Mouse (Mus musculus): Measurements from ENCODE around the gene Amh.
"Not testable (repeated sequence)": the region's sequence is repeated elsewhere in the genome, so short reads cannot be mapped to it uniquely, and the experiment has no call there.

Amh gene

DNA sequence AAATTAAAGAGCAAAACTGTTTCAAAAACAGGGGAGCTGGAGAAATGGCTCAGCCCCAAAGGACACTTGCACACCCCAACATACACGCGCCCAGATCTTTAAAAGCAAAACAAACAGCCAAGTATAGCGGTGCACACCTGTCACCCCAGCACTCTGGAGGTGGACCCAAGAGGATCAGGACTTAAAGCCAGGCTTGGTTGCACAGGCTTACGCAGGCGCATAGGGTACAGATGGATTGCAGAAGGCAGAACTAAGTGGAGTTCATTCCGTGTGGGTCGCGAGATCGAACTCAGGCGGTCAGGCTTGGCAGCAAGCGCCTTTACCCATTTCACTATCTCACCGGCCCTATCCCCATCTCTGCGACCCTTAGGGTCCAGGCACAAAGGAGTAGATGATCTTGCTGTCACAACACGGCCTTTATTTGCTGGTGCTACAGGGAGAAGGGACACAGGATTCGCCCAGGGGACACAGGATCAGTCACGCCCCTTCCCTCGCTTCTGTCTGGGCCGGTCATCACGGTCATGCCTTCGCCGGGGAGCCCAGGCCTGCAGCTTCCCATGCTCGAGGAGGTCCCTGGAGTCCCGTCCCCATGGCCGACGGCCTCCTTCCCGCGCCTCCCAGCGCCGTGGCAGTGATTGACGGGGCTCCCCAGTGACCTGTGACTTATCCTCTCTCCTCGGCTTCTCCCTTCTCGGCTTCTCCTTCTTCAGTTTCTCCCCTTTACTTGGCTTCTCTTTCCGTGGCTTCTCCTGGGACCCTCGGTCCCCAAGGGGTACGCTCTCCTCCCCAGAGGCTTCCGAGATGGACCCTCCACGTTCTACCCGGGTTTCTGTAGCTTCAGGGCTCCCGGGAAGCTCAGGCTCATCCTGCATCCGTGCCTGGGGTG, 3.3 kb downstream of the Amh start:
- DNase-seq (ENCODE audit: low read depth): no peak

DNA sequence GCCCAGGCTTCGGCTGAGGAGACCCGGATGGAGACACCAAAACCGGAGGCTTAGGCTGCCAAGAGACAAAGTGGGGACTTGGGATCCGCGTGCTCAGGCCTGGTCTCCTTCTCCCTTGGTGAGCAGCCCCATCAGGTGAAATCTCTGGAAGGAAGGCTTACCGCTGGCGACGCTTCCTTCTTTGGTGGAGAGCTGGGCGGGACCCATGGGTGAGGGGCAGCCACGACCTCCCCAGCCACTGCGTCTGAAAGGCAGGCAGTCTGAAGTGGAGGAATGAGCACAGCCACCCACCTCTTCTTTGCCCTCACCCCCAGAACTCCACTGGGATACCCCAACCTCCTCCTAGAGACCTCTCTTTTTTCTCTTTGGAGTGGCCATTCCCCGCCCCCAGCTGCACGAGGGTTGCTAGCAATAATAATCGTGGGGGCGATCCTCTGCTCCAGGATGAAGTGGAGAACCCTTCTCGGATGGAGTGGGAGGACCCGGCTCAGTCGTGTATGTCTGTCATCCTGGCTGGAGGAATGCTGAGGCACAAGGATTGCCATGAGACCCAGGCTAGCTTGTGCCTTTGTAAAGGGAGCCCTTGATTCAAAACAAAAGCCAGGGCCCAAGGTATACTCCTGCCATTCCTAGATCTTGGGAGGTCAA, 4.1 kb downstream of the Amh start:
- DNase-seq (ENCODE audit: low read depth): no peak

DNA sequence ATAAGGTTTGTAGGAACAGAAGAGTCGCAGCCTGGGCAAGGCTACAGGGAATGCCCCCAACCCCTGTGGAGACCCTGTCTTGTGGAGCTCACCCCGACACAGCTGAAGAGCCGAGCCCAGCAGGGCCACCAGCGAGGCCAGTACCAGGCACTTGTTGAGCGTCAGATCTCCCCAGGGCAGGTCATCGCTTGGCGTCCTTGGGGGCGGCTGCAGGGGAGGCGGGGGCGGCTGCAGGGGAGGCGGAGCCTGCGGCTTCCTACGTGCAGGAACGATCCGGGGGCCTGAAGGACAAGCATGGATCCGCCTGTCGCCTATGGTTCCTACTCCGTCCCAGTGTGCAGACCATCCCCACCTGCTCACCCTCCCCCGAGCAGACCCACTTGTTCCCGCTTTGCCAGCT, 5.0 kb downstream of the Amh start:
- no peak for DNase-seq (ENCODE audit: low read depth)

DNA sequence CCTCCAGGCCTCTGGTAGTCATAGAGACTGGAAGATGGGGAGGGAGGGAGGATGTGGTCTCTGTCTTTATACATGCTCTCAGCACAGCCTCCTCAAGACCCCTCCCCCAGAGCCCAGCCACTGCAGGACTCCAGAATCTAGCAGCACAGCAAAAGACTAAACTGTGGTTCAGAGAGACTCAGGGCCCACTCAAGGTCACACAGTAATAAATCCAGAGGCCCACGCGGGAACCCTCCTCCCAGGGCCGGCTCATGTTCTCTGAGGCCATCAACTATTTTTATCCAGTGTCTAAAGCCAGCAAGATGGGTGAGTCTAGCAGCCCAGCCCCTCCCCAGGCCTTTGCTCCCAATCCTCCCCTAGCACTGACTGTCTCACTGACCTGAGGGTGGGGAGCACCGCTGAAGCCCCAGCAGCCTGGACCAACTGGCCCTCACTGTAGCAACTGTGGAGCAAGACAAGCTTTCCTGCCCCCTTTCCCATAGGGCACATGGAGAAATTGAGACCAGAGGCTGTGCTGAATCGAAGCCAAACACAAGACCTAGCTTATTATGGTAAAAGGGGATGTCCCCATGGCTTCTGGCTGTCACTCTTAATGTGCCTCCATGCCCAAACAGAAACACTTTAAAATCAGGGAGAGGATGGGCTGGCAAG, 7.5 kb downstream of the Amh start:
- no peak for DNase-seq (ENCODE audit: low read depth)

DNA sequence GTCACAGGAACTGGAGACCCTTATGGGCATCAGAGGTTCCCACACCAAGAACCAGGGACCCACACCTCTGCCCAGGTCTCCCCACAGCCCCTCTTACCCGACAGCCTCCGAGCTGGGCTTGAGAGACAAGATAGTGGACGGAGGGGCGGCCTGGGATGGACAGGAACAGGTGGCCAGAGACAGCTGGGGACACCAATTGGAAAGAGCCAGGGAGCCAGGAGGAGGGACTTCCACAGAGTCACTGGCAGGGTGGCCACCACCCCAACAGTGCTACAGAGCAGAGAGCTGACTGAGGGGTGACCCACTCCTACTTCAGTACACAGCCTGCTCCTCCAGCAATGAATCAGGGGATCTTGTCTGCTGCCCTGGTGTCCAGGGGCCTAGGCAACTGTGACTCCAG, 8.3 kb downstream of the Amh start, which contains the start of gene Jsrp1:
Gene Jsrp1, minus strand, starts transcription at position 133 of the 400 bp plus-strand sequence.
- DNase-seq (ENCODE audit: low read depth): no peak

DNA sequence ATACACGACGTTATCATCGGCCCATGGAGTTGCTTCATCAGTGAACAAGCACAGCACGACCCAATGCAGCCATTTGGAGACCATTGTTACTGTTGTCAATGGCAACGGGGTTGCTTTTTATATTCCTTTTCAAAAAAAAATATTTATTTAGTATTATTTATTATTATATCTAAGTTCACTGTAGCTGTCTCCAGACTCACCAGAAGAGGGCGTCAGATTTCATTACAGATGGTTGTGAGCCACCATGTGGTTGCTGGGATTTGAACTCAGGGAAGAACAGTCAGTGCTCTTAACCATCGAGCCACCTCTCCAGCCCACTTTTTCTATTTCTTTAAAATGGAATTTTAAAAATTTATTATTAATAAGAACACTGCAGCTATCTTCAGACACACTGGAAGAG, 9.8 kb downstream of the Amh start:
- DNase-seq (ENCODE audit: low read depth): no peak

DNA sequence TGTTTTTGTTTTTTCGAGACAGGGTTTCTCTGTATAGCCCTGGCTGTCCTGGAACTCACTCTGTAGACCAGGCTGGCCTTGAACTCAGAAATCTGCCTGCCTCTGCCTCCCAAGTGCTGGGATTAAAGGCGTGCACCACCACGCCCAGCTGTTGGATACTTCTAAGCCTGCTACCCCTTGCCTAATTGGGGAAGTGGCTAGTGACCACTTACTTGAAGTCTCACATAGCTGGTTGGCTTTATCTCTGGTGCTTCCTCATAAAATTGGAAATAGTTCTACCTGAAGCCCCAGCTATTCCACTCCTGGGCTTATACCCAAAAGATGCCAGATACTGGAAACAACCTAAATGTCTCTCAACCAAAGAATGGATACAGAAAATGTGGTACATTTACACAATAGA, 11.3 kb downstream of the Amh start:
- not testable (repeated sequence) for DNase-seq (ENCODE audit: low read depth)

DNA sequence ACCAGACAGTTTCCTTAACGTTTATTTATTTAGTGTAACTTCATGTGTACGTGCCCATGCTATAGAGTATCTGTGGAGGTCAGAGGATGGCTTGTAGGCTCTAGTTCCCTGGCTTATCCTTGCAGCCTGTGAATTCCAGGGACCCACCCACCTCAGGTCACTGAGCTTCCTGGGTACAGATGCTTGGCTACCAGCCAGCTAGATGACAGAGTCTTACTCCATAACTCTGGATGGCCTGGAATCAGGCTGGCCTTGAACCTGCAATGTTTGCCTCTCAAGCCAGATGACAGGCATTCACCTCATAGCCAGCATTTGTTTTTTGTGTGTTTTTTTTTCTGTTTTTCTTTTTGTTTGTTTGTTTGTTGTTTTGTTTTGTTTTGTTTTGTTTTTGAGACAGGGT, 12.1 kb downstream of the Amh start:
- no peak for DNase-seq (ENCODE audit: low read depth)

DNA sequence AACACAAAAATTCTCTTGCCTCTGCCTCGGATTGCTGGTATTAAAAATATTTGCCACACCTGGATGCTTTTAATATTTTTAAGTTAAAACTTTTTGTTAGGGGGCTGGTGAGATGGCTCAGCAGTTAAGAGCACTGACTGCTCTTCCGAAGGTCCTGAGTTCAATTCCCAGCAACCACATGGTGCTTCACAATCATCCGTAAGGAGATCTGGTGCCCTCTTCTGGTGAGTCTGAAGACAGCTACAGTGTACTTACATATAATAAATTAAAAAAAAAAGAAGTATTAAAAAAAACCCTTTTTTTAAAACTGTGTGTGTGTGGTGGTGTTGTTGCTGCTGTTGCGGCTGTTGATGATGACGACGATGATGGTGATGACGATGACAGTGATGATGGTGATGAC, 12.9 kb downstream of the Amh start:
- not testable (repeated sequence) for DNase-seq (ENCODE audit: low read depth)

DNA sequence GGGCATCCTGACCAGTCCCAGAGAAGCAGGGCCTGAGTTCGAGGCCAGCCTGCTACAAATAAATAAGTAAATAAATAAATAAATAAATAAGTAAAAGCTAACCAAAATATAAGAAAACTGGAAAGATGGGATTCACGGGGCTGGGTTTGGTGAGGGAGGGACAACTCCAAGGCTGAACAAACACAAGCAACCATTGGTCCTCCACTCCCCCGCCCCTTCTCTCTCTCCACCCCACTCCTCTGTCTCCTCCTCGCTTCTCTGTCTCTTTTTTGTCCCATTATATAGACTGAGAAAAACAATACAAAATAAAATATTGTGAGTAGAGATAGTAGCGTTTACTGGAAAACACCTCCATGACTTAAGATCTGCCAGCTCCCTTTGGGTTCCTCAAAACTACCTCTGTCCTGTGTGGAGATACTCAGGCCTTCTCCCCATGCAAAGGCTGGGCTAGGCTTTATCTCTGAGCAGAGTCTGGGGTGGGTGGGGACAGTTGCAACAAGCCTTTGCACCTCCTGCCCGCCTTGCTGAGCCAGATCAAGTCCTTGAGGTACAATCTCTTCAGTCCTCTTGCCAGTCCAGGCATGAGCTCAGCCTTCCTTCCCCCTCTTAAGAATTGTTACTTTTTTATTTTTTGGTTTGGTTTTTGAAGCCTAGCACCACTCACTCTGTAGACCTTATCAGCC, 13.7 kb downstream of the Amh start:
- no peak for DNase-seq (ENCODE audit: low read depth)

DNA sequence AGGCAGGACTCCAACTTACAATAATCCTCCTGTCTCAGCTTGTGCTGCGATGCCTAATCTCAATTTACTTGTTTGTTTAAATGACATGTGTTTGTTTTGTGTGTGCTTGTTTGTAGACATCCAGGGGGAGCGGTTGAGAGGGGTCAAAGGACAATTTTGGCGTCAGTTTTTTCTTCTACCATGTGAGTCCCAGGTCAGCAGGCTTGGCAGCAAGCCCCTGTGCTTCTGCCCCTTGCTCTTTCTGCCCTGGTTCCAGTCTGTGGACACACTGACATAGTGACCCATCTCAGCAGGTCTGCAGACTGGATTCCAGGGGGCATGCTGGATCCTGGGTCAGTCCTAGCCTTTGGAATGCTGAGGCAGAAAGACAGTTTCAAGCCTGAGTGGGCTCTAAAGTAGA, 14.4 kb downstream of the Amh start:
- DNase-seq (ENCODE audit: low read depth): no peak

DNA sequence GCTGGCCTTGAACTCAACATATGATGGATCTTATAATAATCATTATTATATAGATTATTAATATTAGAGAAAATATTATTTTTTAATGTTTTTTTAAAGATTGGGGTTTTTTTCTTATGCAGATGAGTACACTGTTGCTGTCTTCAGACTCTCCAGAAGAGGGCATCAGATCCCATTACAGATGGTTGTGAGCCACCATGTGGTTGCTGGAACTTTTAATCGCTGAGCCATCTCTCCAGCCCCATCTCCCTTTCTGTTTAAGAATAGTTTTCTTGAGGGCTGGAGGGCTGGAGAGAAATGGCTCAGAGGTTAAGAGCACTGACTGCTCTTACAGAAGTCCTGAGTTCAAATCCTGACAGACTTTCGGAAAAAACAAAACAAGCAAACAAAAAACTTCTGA, 16.9 kb downstream of the Amh start:
- peak; percentile 66 for DNase-seq (ENCODE audit: low read depth)

DNA sequence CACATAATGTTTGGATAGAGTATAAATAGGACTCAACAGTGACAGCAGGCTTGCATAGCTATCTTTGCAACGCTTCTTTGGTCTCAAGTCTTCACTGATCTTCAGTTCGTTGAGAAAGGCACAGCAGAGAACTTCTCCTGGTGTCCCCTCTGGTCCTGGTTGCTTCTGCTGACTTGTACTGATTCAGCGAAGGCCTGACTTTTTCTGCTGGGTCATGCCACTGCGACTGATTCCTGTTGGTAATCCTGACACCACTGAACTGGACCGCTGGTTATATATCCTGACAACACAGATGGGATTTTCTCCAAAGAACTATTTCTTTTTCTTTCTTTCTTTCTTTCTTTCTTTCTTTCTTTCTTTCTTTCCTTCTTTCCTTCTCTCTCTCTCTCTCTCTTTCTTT, 17.5 kb downstream of the Amh start:
- no peak for DNase-seq (ENCODE audit: low read depth)

DNA sequence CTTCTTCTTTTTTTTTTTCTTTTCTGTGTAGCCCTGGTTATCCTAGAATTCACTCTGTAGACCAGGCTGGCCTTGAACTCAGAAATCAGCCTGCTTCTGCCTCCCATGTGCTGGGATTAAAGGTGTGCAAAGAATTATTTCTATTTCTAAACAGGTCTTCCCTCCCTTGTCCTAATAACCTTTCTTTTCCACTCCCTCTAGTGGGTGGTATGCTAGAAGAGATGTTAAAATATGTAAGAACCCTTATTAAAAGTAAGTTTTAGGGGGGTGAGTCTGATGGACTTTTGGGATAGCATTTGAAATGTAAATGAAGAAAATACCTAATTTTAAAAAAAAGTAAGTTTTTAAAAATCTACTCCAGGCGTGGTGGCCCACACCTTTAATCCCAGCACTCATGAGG, 18.3 kb downstream of the Amh start:
- DNase-seq (ENCODE audit: low read depth): no peak

DNA sequence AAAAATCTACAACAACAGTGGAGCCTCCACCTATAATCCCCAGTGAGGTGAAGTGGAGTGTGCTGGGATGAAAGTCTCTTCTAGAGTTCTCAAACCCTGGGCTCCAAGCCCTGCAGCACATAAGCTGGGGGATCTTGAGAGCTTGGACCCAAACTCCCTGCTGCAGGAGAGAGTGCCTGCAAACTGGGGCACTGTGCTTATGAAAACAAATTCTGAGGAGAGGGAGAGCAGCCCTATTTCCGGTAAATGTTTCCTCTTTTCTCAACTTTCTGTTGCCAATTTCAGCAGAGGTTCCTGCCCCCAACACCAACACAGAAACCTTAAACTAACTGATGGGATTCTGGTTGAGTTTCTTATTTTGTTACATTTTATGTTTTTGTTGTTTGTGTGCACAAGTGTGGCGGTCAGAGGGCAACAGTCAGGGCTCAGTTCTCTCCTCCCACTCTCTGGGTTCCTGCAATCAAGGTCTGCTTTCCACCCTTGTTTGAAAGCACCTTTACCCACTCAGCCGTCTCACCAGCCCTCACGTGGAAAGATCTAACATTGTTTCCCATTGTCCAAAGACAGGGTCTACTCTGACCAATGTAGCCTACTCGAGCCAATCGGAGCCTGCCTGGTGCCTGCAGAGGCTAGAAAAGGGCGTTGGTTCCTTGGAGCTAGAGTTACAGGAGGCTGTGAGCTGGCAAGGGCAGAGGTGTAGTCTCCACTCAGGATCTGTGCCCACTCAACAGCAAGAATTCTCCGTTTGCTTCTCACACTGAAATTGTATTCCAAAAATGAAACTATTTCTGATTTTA, 19.0 kb downstream of the Amh start:
- DNase-seq (ENCODE audit: low read depth): peak; percentile 59

DNA sequence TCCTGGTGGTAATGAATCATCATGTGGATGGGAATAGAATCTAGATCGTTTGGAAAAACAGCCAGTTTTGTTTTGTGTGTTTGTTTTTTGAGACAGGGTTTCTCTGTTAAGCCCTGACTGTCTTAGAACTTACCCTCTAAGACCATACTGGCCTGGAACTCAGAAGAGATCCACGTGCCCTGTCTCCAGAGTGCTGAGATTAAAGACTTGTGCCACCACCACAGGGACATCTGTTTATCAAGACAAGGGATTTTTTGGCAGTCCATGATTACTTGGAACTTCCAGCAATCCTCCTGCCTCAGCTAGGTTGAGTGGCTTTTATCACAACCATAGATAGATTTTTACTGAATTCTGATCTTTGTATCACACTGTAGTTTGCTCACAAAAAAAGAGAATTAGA, 19.8 kb downstream of the Amh start:
- no peak for DNase-seq (ENCODE audit: low read depth)

DNA sequence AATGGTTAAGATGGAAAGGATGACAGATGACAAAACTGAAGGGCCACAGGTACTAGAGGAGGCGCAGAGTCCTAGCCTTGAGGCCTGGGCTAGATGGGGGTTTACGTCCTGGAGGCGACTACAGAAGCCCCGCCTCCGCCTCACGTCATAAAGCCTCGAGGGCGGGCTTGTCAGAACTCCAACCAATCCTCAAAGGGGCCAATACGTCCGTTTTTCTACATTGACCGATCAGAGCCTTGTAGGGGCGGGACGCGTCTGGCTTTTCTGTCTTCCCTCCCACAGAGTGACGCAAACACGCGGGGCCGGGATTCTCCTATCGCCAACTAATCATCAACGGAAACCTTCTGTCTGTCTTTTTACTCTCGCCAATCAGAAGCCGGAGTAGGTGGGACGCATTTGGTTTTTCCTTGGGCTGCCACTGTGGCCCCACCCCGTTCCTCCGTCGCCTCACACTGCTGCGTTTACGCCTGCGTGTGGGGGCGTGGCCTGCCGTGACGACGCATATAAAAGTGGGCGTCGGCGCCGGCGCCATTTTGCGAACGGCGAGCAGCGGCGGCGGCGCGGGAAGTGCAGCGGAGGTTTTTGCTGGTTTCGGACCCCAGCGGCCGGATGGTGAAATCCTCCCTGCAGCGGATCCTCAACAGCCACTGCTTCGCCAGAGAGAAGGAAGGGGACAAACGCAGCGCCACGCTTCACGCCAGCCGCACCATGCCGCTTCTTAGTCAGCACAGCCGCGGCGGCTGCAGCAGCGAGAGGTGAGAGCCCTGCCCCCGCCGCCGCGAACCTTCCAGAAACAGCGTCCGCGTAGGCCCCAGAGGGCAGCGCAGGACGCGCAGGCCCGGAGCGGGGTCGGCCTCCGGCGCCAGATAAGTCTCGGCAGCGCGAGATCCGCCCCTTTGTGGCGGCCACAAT, 21.4 kb downstream of the Amh start, which contains the start of gene Oaz1:
Gene Oaz1, plus strand, starts transcription at position 506 of the 912 bp plus-strand sequence.
- peak; percentile 99 for DNase-seq (ENCODE audit: low read depth)

DNA sequence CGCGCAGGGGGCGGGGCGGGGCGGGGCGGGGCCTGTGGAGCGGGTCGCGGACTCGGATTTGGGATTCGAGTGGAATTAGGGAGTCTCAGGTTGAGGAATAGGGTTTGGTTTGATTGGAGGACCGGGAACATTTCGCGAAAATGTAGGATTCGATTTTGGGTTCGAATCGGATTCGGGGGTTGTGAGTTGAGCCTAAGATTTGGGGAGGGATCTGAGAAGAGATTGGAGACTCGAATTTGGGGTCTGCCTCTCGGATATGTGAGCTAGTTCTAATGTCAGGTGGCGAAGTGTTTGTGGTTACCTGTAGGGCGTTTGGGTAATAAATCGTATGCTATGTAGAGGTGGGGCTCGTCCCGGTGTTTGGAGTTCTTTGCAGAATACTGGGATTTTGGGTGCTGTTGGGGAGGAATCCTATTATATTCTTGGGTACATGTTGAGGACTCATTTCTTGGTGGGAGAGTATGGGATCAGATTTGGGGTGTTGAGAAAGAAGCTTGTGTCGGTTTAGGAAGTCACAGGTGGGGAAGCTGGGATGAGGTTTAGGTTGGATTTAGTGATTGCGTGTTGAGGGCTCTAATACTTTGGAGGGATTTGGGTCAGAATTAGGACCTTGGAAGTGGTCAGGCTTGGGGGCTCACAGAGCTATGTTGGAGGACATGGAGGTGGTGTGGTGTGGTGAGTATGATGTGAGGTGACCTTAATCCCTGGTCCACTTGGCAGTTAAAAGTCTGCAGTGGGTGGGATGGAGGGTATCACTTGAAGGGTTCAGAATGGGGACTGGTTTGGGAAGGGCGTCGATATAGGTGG, 22.2 kb downstream of the Amh start:
- DNase-seq (ENCODE audit: low read depth): no peak

DNA sequence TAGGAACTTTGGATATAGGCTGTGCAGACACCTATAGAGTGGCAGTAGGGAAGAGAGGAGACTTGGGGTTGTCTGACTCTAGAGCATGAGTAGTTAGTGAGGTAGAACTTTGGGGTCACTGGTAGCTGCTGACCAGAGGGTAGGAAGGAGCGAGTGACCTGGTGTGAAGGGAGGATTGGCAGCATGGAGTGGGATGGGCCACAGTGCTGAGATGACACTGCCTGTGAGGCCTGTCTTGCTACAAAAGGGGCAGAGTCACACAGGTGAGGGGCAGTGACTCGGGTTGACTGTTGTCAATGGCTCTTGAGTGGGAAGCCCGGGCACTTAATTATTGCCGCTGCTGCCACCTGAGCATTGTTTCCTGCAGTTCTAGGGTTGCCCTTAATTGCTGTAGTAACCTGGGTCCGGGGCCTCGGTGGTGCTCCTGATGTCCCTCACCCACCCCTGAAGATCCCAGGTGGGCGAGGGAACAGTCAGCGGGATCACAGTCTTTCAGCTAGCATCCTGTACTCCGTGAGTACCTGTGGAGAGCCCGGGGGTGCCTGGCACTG, 22.9 kb downstream of the Amh start:
- DNase-seq (ENCODE audit: low read depth): no peak

Measured in naive thymus-derived CD4-positive, alpha-beta T cell, adult 2 months (primary cell).